Mouse (Mus musculus) myocyte (in vitro differentiated cells): ENCODE results near the gene Trim29.

Experiments
- MAX ChIP-seq: IDR thresholded peaks from one replicate; pipeline ENCODE4 v1.6.1; 2011; ENCODE audit warnings: low read depth, mild to moderate bottlenecking, control low read depth
- POLR2A ChIP-seq: IDR thresholded peaks from one replicate; pipeline ENCODE4 v1.6.1; 2011; ENCODE audit warnings: low read depth, mild to moderate bottlenecking, control low read depth, moderate library complexity; ENCODE audit not compliant: insufficient read length
- TCF12 ChIP-seq: IDR thresholded peaks from one replicate; pipeline ENCODE4 v1.6.1; 2011; ENCODE audit warnings: mild to moderate bottlenecking, control low read depth; ENCODE audit not compliant: poor library complexity, insufficient read depth, severe bottlenecking

- TF ChIP-seq TCF12 = no peak
- no peak for TF ChIP-seq POLR2A
- no peak for TF ChIP-seq MAX
Measured at GRCm38 (mm10) chr9:43326015-43326631, 15.5 kb downstream of the Trim29 start.
